Mouse (Mus musculus): Measurements from ENCODE around the gene Asb14. TPM values are rescaled to one million over a fixed set of nuclear protein-coding genes. Genes with fewer than 3 reads are reported as not detected.
"Not testable (repeated sequence)": the region's sequence is repeated elsewhere in the genome, so short reads cannot be mapped to it uniquely, and the experiment has no call there.

The Asb14 gene
- total RNA-seq, 2 experiments from 2014 or later, result 72.9 to 74.0 TPM

- intact Hi-C loops (cut with DNase I), result no loop called here
- DNase-seq (ENCODE audit: low spot score), result no peak
Measured at GRCm38 (mm10) chr14:26934891-26935290, 40.5 kb downstream of the Asb14 start.

- DNase-seq (ENCODE audit: low spot score), result no peak
- intact Hi-C loops (cut with DNase I), result no loop called here
Measured at GRCm38 (mm10) chr14:26935558-26935957, 41.2 kb downstream of the Asb14 start.

GRCm38 (mm10) chr14:26956139-26956538, 61.8 kb downstream of the Asb14 start:
- DNase-seq (ENCODE audit: low spot score); intact Hi-C loops (cut with DNase I): not testable (repeated sequence)

GRCm38 (mm10) chr14:26960518-26960917, 66.2 kb downstream of the Asb14 start:
- no peak for DNase-seq (ENCODE audit: low spot score)
- intact Hi-C loops (cut with DNase I), result loop anchor here (10.0 kb wide), 1 partner anchor 296 kb away; the partner anchor contains the start of gene Pde12

Other genes with a start within 250 kb of the Asb14 start
- 1 to 10 TPM; 4.5 to 4.6 TPM for gene Pde12, start 224.7 kb upstream of the Asb14 start, total RNA-seq (2021)
- gene Dnah12, start 201.3 kb upstream of the Asb14 start, total RNA-seq (2021), result under 1 TPM; 0.03 to 0.06 TPM
- 10 to 100 TPM; 18.4 to 19.4 TPM for gene Appl1, start 76.7 kb downstream of the Asb14 start, total RNA-seq (2021)
- not detected for gene Hesx1, start 99.9 kb downstream of the Asb14 start, total RNA-seq (2021)
- gene Il17rd, start 144.4 kb downstream of the Asb14 start, total RNA-seq (2021), result 1 to 10 TPM; 3.6 to 5.7 TPM
- 10 to 100 TPM; 29.0 to 34.1 TPM for gene Arhgef3, start 220.3 kb downstream of the Asb14 start, total RNA-seq (2021)

Data from heart, postnatal 25 days (tissue).